Mouse (Mus musculus): ENCODE results near the gene Spats2.

The Spats2 gene

DNA sequence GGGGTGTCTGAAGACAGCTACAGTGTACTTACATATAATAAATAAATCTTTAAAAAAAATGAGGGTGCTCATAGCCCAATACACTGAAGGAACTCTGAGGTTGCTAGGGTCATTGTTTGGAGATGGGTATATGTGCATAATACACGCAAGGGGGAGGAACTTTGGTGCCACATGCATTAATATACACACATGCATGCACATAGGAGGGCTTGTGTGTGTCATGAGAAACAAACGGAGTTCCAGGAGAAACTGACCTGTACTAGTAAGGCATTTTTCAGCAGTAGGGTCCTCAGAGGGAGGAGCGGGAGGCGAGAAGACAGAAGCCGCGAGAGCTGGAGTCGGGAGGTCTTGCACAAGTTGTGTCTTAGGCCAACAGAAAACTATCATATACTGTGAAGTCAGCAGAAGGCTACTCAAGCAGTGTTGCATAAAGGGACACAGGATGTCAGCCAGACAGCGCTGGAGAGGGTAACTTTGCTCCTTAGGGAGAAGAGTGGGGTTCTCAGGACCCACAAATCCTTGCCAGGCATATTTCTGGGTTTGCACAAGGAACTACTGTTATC lies 133.5 kb downstream of the Spats2 start:
- no peak for DNase-seq (ENCODE audit: low spot score)

DNA sequence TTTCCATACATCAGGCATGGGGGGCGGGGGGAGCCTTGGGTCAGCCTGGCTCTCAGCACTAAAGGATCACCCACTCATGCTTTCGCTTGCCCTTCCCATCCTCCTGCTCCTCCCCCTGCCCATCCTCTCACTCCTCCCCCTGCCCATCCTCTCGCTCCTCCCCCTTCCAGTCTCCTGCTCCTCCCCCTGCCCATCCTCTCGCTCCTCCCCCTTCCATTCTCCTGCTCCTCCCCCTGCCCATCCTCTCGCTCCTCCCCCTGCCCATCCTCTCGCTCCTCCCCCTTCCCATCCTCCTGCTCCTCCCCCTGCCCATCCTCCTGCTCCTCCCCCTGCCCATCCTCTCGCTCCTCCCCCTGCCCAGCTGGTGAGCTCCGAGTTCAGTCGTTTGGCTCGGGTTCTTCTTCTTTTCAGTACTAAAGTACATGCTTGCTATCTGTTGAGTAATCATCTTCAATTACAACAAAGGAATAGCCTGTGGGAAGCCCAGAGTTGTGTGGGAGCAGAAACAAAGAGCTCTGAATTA lies 134.1 kb downstream of the Spats2 start:
- peak; percentile 90 for DNase-seq (ENCODE audit: low spot score)

DNA sequence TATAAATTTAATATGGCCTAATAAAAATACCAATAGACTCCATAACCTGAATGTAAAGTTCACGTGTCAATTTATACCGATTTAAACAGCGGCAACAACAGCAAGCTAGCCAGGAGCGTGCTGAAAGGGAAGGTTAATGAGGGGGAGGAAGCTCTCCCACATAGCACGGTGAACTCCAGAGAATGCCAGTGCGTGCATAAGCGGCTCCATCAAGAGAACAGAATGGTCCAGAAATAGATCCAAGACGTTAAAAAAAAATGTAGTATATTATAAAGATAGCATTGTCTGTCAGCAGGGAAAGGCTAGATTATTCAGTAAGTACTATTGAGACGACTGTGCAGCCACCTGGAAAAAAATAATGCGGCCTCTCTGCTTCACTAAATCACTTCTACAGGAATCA lies 137.0 kb downstream of the Spats2 start:
- no peak for DNase-seq (ENCODE audit: low spot score)
